Mouse (Mus musculus) C2C12 (cell line): Measurements from ENCODE around the gene Slc12a5.

Experiments
- CEBPB ChIP-seq: IDR thresholded peaks from one replicate; pipeline ENCODE4 v1.6.1; 2011; ENCODE audit warnings: low read depth, mild to moderate bottlenecking, control low read depth, moderate library complexity
- CTCF ChIP-seq: IDR thresholded peaks from one replicate; pipeline ENCODE4 v1.5.1; 2011; ENCODE audit not compliant: control insufficient read depth, insufficient read depth, insufficient read length
- MAX ChIP-seq: IDR thresholded peaks from one replicate; pipeline ENCODE4 v1.6.1; 2011; ENCODE audit warnings: mild to moderate bottlenecking, control low read depth
- MYOD1 ChIP-seq: IDR thresholded peaks from one replicate; pipeline ENCODE4 v1.6.1; 2011; ENCODE audit warnings: low read depth; ENCODE audit not compliant: control insufficient read depth, insufficient read length
- USF1 ChIP-seq: IDR thresholded peaks from one replicate; pipeline ENCODE4 v1.6.1; 2011; ENCODE audit warnings: low read depth, mild to moderate bottlenecking, control low read depth, moderate library complexity

DNA sequence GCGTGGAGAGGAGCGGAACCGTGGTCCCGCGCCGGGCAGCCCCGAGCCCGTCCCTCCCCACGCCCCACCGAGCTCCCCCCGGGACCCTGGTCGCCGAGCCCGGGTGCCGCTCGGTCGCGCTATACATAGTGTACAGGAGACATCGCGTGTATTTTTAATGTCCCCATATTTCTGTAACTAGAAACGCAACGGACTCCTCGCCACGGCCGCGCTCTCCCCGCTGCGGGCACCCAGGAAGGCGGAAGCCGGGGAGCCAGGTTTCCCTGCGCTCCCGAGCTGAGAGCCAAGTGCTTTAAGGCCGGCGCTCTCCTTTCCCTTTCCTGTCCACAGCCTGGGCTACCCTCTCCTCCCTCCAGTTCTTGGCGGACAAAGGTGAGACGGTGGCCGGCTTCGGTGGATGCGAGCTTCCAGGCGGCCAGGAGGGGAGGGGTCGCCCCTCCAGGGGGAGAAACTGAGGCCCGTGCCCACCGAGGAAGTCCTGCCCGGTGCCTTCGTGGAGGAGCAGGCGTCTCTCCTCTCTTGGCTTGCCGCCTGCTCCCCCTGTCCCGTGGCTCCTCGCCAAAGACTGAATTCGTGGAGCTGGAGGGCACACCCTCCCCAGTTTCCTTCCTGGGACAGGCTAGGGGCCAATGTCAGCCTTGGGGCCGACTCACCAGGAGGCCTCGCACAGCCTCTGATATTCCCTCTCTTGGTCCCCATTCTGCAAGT lies 37.3 kb downstream of the Slc12a5 start:
- TF ChIP-seq CTCF = no peak
- TF ChIP-seq MYOD1 = no peak
- no peak for TF ChIP-seq USF1
- no peak for TF ChIP-seq MAX
- no peak for TF ChIP-seq CEBPB
